Mouse (Mus musculus): ENCODE data around the gene Aip.

Aip gene

DNA sequence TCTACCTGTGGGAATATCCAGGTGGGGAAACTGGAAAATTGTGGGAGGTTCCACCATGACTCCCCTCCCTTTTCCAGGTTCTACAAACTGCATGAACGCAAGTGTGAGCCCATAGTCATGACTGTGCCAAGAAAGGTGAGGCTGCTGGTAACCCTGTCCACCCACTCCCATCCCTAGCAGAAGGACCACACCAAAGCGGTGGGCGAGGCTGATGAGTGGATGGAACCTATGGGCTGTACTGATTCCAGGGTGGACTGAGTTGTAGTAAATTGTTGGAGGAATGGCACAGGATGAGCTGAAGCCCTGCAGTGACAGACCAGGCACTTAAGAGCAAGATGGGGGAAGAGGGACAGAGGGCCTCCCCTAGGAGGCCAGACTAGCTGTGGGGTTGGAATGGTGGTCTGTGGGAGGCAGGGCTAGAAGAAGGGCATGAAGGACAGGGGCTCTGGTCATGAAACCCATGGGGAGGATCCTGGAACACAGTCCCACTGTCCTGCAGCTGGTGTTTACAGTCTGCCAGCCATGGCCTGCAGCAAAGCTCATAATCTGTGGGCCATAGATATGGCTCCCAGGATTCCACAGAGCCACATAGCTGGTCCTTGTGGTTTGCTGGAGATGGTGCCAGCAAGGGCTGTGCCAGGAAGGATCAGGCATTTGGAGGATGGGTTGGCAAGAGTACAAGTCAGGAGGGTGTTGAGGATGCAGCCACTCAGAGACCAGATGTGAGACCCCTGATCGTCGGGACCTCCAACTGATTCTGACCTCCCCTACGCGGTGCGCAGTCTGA is 27.0 kb upstream of the Aip start:
- in situ Hi-C loops (cut with MboI, MseI): no loop called here

DNA sequence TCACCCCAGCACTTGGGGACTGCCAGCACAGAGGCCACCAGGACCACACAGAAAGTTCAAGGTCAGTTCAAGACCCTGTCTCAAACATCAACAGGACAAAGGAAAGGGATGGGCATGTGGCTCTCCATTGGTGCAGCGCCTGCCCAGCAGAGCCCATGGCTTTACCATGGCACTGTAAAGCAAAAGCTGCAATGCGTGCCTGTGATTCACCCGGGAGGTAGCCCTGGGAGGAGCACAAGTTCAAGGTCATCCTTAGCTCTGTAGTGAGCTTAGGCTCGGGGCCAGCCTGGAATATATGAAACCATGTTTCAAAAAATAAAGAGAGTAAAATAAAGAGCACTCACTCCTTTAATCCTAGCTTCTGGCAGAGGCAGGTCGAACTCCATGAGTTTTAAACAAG is 26.2 kb upstream of the Aip start:
- in situ Hi-C loops (cut with MboI, MseI): no loop called here

DNA sequence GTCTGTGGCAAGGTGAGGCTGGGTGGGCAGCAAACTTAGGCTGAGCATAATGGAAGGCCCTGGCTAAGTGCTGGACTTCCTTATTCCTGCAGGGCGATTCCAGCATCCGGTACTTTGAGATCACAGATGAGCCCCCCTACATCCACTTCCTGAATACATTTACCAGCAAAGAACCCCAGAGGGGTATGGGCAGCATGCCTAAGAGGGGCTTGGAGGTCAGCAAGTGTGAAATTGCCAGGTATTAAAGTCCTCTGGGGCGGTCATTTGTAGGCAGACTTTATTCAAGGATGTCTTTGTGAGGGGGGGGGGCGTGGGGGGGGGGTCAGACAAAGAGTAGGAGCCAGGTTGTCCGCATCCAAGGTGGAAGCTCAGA is 25.8 kb upstream of the Aip start:
- in situ Hi-C loops (cut with MboI, MseI): no loop called here

DNA sequence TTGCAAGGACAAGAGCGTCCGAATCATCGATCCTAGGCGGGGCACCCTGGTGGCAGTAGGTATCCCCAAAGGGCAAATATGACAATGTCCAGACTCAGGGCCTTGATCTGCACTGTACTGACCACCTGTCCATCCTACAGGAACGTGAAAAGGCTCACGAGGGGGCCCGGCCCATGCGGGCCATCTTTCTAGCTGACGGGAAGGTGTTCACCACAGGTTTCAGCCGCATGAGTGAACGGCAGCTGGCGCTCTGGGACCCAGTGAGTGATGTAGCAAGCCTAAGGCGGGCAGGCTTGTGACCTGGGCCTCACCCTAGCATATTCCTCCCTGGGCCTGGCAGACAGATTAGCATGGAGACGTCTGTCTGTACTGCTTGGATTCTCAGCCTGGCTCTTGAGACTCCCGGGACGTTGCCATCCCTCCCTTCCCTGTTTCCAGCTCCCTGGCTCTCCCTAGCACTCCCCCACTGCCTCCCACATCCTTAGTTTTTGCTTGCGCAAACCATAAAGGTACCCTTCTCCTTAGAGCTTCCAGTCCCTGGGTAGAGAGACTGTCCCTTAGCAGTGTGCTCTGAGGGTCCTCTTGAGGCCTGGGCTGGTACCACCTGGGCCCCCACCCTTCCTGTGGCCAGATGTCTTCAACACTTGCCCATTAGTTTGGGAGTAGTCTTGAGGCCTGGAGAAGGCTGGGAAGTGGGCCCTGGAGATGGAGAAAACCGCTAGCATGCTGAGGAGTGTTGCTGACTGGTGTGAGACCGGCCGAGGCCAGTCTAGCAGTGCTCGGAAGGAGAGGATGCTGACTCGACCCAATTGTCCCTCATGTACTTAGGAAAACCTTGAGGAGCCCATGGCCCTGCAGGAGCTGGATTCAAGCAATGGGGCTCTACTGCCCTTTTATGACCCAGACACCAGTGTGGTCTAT is 25.2 kb upstream of the Aip start:
- in situ Hi-C loops (cut with MboI, MseI): no loop called here

DNA sequence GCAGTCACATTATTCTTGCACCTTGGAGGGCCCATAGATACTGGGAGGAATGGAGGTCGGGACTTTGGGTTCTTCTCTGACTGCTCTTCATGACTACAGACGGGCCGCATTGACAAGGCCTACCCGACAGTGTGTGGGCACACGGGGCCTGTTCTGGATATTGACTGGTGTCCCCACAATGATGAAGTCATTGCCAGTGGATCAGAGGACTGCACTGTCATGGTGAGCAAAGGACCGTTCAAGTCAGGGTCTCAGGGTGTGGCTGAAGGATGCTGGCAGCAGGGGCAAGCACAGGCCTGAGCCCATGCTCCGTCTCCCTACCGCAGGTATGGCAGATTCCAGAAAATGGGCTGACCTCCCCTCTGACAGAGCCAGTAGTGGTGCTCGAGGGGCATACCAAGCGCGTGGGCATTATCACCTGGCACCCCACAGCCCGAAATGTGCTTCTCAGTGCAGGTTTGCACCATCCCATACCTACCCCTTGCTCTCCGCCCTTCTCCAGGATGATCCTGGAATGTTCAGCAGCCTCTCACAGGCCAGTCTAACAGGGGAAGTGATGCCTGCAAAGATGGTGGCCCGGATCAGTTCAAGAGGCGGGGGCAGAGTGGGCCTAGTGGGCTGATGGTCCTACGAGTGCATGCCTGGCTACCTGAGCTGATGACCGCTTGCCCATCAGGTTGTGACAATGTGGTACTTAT is 24.3 kb upstream of the Aip start:
- in situ Hi-C loops (cut with MboI, MseI): no loop called here

DNA sequence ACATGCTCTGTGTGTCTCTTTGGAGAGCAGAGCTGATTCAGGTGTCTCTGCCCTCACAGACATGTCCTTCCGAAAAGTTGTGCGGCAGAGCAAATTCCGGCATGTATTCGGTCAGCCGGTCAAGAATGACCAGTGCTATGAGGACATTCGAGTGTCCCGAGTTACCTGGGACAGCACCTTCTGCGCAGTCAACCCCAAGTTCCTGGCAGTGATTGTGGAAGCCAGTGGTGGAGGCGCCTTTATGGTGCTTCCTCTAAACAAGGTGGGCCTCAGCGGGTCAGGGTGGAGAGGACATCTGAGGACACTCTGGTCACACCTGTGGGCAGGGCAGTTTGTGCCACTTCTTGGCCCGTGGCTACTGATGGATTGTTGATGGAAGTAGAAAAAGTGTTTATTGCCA is 23.6 kb upstream of the Aip start:
- in situ Hi-C loops (cut with MboI, MseI): no loop called here

DNA sequence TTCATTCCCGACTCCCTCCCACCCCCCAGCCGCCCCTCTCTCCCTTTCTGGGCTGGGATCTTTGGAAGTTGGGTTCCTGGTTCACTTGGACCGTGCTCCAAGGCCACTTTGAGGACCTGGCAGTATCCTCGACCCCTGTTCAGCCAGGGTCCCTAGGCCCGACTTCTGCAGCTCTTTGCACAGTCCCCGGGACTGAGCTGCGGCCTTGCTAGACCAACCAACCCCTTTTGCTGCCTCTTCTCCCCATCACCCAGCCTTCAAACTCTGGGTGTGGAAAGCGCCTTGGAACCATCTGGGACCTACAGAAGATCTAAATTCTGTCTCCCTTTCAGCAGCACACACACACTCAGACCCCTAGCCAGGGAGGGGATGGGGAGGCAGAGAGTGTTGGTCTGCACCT is 23.2 kb upstream of the Aip start:
- in situ Hi-C loops (cut with MboI, MseI): no loop called here

DNA sequence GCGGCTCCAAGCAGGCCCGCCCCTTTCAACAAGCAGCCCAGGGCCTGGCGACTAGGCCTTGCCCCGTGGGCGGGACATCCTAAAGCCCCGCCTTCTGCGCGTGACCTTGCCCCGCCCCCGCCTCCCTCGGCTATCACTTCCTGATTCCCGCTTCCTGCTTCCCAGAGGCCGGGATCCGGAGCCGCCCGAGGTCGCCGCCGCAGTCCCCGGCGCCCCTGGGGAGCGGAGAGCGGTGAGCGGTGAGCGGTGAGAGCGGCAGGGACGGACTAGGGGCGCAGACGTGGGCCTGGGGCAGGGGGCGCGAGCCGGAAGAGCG is 22.8 kb upstream of the Aip start, which contains the start of gene Coro1b:
Coro1b (plus strand) TSS at position 129 of the 316 bp plus-strand sequence.
- in situ Hi-C loops (cut with MboI, MseI): no loop called here

DNA sequence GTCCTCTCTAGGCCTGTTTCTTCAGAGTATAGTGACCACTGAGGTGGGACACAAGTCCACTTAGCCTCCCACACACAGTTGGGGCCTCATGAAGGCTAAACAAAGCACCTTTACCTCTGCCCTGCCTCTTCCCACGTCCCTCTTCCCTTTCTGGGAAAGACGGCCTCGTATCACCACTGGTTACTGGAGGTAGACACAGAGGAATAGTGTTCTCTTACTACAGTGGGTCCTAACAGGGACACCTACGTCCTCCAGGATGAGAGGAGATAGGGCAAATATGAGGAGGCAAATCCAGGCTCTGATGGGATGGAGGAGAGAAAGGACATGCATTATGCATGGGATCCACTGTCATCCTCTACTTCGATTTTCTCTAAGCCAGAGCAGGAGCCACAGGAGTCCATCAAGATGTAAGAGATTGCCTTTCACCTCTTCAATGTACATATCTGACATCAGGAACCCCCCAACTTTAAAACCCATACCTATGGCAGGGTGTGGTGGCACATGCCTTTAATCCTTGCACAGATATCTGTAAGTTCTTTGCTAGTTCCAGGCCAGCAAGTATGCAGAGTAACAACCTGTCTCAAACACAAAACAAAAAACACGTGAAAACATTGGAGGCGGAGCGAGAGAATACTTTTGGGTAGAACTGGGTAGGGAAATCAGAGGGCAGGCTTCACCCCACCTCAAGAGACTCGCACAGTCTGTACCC is 22.3 kb upstream of the Aip start:
- in situ Hi-C loops (cut with MboI, MseI): no loop called here

DNA sequence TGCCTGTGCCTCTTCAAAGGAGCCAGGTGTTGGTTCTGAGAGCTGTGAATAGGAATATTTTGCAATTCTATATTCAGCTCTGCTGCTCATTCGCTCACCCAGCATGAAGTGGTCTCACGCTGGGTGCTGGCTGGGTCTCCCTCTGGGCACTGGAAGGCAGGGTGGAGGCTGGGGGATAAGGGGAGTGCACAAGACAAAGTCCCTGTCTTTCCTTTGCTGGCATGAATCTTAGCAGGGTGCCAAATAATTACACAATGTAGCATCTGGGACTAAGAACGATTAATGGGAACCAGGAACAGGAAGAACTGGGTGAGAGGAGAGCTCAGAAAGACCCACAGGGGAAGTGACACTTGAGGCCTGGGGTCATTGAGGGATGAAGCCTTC is 21.4 kb upstream of the Aip start:
- in situ Hi-C loops (cut with MboI, MseI): no loop called here

DNA sequence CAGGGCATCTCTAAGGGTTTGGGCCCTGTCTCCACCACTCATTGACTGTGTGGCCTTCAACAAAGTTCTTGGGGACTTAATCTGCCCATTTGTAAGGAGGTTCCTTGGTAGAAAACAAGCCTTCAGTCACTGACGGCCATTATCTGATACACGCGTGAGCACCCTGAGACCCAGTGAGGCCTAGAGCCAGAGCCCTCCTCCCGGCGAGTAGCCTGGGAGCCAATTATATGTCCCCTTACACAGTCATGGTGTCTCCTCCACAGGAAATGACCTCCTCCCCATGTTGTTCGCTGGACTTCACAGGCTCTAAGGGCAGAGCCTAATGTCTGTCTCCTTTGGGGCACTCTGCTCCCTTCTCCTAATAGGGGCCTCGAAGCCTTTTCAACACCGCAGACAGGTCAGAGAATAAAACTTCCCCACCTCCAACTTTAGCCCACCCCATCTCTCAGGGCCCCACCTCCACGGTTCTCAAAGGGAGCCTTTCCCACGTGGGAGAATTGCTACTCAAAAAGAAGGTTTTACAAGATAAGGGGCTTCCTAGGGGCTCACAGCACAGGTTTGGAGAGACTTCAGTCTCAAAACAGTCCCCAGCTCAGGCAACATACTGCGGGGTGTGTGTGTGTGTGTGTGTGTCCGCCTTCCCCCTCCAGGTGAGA is 20.8 kb upstream of the Aip start:
- in situ Hi-C loops (cut with MboI, MseI): no loop called here

DNA sequence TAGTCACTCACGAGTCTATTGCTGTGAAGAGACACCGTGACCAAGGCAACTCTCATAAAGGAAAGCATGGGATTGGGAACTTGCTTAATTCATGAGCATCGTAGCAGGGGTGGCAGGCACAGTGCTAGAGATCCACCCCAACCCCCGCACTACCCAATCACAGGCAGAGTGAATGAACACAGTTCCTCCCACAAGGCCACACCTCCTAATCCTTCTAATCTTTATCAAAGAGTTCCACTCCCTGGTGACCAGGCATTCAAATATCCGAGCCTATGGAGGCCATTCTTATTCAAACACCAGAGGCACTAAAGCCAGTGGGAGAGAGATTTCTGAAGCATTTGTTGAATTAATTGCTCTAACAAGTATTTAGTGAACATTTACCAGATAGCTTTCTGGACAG is 20.3 kb upstream of the Aip start:
- in situ Hi-C loops (cut with MboI, MseI): no loop called here

DNA sequence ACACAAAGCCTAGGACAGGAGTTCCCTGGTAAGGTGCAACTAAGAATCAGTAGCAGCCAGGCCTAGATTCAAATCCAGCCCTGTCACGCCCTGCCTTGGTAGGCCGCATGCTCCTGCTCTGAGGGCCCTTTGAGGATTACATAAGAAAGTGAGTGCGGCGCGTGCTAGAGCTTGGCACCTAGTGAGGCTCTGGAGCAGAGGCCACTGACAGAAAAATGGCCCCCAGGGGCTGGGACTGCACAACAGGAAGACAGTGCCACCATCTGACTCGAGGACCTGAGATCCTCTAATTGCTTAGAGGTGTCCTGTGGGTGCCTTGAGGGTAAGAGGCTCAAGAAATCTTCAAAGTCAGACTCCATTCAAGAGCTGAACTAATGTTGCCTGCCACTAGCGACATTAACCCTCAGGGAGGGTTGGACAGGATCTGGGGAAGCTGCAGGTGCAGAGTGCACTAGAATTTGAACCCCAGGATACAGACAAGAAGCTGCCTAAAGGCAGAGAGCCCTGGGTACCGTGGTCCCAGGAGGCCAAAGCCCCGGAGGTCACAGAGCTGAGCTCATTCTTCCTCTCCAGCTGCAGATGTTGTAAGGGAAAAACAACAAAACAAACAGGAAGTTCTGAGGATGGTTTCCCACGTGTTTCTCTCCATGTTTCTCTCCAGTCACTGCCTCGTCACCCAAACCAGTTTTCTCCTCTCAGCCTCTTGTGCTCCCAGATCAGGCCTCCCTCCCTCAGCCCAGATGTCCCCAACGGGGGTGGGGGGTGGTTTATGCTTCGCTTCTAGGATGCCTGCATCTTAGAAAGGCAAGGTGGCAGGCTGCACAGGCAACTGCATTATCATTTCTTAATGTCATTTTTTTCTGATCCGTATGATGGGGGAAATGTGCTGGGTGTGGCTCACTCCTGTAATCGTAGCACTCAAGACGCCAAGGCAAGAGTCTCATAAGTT is 19.2 kb upstream of the Aip start:
- in situ Hi-C loops (cut with MboI, MseI): loop anchor here (5.0 kb wide), 1 partner anchor 48 kb away; the partner anchor contains the start of genes Cdk2ap2 and Pitpnm1

DNA sequence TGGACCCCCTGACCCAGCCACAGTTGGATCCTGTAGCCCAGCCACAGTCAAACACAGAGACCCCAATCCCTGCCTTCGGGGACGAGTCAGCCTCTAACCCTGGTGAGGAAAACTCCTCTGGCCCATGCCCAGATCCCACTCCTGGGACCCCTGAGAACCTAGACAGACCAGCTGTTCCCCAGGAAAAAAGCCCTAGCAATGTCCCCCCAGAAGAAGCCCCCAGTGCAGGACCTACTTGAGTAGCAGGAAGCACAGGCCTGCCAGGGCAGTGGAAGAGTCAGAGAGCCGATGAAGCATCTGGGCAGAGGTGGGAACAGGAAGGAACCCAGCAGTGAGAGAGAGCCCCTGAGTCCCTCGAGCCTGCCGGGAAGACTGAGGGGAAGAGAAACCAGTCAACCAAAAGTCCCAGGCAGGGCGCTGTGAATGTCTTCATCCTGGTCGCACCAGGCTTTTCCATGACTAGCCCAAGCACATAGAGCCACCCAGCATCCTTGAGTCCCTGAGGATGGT is 18.2 kb upstream of the Aip start, which contains the start of gene Cabp4:
Cabp4 (minus strand) TSS at position 275 of the 510 bp plus-strand sequence.
- in situ Hi-C loops (cut with MboI, MseI): loop anchor here (5.0 kb wide), 1 partner anchor 47 kb away; the partner anchor contains the start of genes Cdk2ap2 and Pitpnm1

DNA sequence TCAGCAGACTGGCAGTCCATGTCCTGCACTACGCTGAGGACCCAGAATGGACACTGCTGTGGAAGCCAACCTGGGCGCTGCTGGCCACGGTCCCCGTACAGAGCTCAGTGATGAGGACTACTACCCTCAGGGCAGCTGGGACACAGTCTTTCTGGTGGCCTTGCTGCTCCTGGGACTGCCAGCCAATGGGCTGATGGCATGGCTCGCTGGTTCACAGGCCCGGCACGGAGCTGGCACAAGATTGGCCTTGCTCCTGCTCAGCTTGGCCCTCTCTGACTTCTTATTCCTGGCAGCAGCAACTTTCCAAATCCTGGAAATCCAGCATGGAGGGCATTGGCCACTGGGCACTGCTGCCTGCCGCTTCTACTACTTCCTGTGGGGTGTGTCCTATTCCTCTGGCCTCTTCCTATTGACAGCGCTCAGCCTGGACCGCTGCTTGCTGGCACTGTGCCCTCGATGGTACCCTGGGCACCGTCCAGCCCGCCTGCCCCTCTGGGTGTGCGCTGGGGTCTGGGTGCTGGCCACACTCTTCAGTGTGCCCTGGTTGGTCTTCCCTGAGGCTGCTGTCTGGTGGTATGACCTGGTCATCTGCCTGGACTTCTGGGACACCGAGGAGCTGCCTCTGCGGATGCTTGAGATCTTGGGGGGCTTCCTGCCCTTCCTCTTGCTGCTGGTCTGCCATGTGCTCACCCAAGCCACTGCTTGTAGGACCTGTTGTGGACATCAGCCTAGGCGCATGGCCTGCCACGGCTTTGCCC is 16.9 kb upstream of the Aip start:
- in situ Hi-C loops (cut with MboI, MseI): loop anchor here (5.0 kb wide), 1 partner anchor 45 kb away; the partner anchor contains the start of genes Cdk2ap2 and Pitpnm1

DNA sequence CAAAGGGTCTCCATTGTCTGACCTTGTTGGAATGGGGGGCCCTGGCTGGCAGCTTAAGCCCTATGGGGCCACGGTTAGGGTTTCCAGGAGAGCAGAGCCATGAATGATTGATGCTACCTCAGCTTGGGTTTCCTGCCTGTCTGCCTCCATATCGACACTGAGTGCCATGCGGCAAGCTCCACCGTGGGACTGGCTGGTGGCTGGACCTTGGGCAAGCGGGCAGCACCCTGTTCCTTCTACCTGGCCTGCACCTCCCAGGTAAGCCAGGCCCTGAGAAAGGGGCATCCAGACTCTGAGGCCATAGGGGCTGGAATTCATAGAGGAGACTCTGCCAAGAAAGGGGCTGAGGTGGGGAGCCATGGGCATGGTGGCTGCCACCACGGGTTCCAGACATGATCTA is 14.5 kb upstream of the Aip start:
- in situ Hi-C loops (cut with MboI, MseI): loop anchor here (5.0 kb wide), 1 partner anchor 43 kb away; the partner anchor contains the start of genes Cdk2ap2 and Pitpnm1

DNA sequence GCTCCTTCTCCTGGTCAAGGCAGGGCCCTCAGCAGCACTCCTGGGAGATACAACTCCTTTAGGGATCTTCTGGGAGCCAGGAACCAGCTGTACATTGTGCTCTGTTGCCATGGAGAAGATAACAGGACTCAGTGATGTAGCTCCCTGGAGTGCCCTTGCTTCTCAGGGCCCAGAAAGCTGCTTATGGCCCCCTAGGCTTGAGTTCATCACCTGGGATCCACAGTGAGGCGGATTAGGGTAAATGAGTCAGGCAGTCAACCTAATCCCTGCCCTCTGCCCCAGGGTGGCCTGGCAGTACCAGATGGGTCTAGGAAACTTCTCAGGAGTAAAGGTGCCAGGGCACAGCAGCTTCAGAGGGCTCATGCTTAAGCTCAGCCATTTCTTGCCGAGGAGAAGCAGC is 13.8 kb upstream of the Aip start, which contains the start of gene Gpr152:
Gpr152 (plus strand) TSS at position 342 of the 400 bp plus-strand sequence.
- in situ Hi-C loops (cut with MboI, MseI): loop anchor here (5.0 kb wide), 1 partner anchor 82 kb away; the partner anchor contains the start of gene Gstp3

DNA sequence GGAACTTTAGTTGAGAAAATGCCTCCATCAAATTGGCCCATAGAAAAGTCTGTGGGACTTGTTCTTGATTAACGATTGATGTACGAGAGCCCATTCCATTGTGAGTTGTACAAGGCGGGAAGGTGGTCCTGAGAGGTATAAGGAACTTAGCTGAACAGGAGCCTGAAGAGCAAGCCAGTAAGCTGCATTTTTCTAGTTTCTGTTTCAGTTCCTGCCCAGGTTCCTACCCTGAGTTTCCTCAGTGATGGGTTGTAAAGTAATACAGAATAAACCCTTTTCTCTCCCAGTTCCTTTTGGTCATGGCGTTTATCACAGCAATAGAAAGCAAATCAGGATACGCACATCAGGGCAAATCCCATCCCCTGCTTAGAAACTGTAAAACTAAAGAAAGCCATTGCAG is 12.3 kb upstream of the Aip start:
- in situ Hi-C loops (cut with MboI, MseI): loop anchor here (5.0 kb wide), 1 partner anchor 81 kb away; the partner anchor contains the start of gene Gstp3
